Mouse (Mus musculus): Measurements from ENCODE around the gene Runx2. TPM values are rescaled to one million over a fixed set of nuclear protein-coding genes. Genes with fewer than 3 reads are reported as not detected.

The Runx2 gene
- polyA plus RNA-seq, 1 experiment from 2014 or later, result 0.23 TPM

DNA sequence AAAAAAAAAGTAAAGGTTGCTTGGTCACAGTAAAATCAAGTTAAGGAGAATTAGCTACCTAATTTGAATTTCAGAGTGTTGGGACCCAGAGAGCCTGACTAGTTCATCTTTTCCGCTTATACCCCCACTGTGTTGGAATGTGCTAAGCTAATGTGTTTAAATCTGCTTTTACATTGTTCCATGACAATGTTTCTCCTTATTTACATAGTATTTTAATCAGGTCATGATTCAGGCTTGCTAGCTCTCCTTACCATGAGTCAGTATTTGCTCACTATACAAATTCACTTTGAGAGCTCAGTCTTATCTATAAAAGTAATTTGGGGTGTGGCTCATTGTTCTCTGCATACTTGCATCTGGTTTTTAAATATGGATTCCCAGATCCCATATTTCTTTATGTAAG is 47.2 kb downstream of the Runx2 start:
- Histone ChIP-seq H3K9me3 (replicated peaks) (no peaks in the 10 kb centered on the region), H3K27ac (no peak overlapping the region), H3K4me1 (replicated peaks) (no peaks in the 10 kb centered on the region), H3K4me3 (no peak overlapping the region), H3K36me3 (no peaks in the 10 kb centered on the region), H3K4me2 (no peak overlapping the region), H3K9ac (no peak overlapping the region), H3K27me3 (no peaks in the 10 kb centered on the region)
- no peak for ATAC-seq (replicated peaks; ENCODE audit: insufficient number of reproducible peaks, insufficient read depth, low FRiP score, low read depth)
- WGBS, result 84% methylated on average over 1 of the region's 1 CpGs

DNA sequence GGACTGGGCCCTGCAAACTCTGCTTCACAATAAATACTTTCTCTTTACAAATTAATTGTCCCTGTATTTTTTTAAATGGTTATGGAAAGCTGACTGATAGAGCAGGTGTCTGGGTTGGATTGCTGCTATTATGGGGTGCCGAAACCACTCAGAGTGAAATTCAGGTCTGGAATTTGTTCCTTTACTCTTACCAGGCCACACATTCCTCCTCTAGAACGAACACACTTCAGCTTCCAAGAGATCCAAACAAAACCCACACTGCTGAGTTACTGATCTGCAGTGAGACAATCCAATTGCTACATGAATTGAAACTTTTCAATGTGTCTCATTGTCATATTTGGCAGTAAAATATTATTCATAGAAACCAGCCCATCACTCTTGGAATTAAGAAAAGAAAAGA is 47.6 kb downstream of the Runx2 start:
- Histone ChIP-seq H3K9ac (no peak overlapping the region), H3K27me3 (no peaks in the 10 kb centered on the region), H3K27ac (no peak overlapping the region), H3K4me1 (replicated peaks) (no peaks in the 10 kb centered on the region), H3K4me2 (no peak overlapping the region), H3K4me3 (no peak overlapping the region), H3K36me3 (no peaks in the 10 kb centered on the region), H3K9me3 (replicated peaks) (no peaks in the 10 kb centered on the region)
- 54% methylated on average over 2 of the region's 2 CpGs for WGBS
- ATAC-seq (replicated peaks; ENCODE audit: insufficient number of reproducible peaks, insufficient read depth, low FRiP score, low read depth), result no peak

DNA sequence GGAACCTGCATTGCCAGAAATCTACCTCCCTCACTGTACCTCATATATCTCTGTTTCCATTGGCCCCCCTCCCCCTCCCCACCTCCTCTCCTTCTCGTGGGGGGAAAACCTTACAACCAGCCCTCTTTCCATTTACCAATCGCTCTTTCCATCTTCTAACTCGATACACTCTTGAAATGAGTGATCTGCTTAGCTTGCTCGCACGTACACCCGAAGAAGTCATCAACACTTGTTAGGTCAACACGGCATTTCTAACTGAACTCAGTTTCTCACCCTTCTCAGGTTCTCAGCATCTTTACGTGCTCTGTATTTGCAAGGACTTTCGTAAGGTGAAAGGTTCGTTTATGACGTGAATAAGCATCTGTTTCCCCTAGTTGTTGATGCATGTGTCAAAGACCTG is 48.3 kb downstream of the Runx2 start:
- no peak for ATAC-seq (replicated peaks; ENCODE audit: insufficient number of reproducible peaks, insufficient read depth, low FRiP score, low read depth)
- H3K27me3 ChIP-seq, result no peaks in the 10 kb centered on the region
- no peak overlapping the region for H3K4me2 ChIP-seq
- no peaks in the 10 kb centered on the region for H3K4me1 ChIP-seq (replicated peaks)
- no peak overlapping the region for H3K4me3 ChIP-seq
- no peaks in the 10 kb centered on the region for H3K36me3 ChIP-seq
- no peak overlapping the region for H3K9ac ChIP-seq
- WGBS, result 82% methylated on average over 11 of the region's 11 CpGs
- no peak overlapping the region for H3K27ac ChIP-seq
- H3K9me3 ChIP-seq (replicated peaks), result no peaks in the 10 kb centered on the region

DNA sequence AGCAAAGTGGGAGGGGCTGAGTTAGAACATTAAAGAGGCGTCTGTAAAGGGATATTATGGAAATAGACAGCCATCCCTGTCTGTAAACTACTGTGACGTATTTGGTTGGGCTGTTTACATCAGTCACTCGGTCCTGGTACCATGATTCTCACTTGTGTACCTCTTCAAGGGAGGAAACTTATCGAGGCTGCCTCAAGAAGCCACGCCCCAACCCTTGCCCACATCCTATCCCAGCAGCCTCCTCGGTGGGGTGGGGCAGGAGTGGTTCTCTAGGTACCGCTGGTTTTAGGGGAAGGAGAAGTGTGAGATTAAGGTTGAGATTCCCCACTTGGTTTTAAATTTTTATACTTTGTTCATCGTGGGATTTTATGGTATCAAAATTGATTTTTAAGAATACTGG is 69.2 kb downstream of the Runx2 start:
- H3K27me3 ChIP-seq, result peaks cover 6% of the 10 kb centered on the region
- ATAC-seq (replicated peaks; ENCODE audit: insufficient number of reproducible peaks, insufficient read depth, low FRiP score, low read depth), result no peak
- H3K36me3 ChIP-seq, result no peaks in the 10 kb centered on the region
- H3K9me3 ChIP-seq (replicated peaks), result no peaks in the 10 kb centered on the region
- no peak overlapping the region for H3K9ac ChIP-seq
- H3K4me1 ChIP-seq (replicated peaks), result no peaks in the 10 kb centered on the region
- no peak overlapping the region for H3K4me3 ChIP-seq
- WGBS, result 80% methylated on average over 8 of the region's 8 CpGs
- H3K4me2 ChIP-seq, result no peak overlapping the region
- H3K27ac ChIP-seq, result no peak overlapping the region

DNA sequence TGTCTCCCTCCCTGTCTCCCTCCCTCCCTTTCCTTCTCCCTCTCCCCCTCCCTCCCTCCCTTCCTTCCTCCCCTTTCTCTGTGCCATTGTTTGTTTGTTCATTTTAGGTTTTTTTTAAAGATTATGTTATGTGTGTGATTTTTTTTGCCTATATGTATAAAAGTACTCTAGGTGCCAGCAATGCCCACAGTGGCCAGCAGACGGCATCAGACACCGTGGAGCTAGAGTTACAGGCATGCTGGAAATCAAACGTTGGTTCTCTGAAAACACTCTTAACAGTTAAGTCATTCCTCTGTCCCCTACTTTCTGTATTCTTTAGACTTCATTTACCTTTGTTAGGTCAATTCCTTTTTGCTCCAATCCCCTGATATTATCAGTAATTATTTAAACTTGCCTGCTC is 70.8 kb downstream of the Runx2 start:
- H3K27ac ChIP-seq, result no peak overlapping the region
- H3K4me1 ChIP-seq (replicated peaks), result no peaks in the 10 kb centered on the region
- peaks cover 17% of the 10 kb centered on the region for H3K27me3 ChIP-seq
- H3K4me2 ChIP-seq, result no peak overlapping the region
- H3K9me3 ChIP-seq (replicated peaks), result no peaks in the 10 kb centered on the region
- H3K9ac ChIP-seq, result no peak overlapping the region
- ATAC-seq (replicated peaks; ENCODE audit: insufficient number of reproducible peaks, insufficient read depth, low FRiP score, low read depth), result no peak
- no peak overlapping the region for H3K4me3 ChIP-seq
- no peaks in the 10 kb centered on the region for H3K36me3 ChIP-seq
- 55% methylated on average over 3 of the region's 3 CpGs for WGBS

DNA sequence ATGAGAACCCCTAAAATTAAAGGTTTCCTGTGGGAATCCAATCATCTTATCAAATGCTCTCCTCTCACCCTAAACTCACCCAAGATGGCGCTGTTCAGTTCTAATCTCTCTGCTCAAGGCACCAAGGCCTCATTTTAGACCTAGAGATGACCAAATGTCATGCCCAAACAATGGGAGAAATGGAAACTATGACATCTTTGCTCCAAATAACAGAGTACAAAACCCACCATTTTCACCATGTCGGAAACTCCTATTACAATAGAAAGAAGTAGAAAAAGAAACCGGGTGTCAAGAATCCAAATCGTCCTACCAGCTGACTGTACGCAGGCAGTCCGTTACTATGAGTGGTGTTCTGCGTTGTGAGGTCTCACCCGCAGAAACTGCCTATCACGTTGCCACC is 72.4 kb downstream of the Runx2 start:
- Histone ChIP-seq H3K9me3 (replicated peaks) (no peaks in the 10 kb centered on the region), H3K4me3 (no peak overlapping the region), H3K27me3 (peaks cover 32% of the 10 kb centered on the region), H3K27ac (no peak overlapping the region), H3K36me3 (no peaks in the 10 kb centered on the region), H3K9ac (no peak overlapping the region), H3K4me1 (replicated peaks) (peaks cover 10% of the 10 kb centered on the region), H3K4me2 (no peak overlapping the region)
- WGBS, result 82% methylated on average over 9 of the region's 9 CpGs
- ATAC-seq (replicated peaks; ENCODE audit: insufficient number of reproducible peaks, insufficient read depth, low FRiP score, low read depth), result no peak

DNA sequence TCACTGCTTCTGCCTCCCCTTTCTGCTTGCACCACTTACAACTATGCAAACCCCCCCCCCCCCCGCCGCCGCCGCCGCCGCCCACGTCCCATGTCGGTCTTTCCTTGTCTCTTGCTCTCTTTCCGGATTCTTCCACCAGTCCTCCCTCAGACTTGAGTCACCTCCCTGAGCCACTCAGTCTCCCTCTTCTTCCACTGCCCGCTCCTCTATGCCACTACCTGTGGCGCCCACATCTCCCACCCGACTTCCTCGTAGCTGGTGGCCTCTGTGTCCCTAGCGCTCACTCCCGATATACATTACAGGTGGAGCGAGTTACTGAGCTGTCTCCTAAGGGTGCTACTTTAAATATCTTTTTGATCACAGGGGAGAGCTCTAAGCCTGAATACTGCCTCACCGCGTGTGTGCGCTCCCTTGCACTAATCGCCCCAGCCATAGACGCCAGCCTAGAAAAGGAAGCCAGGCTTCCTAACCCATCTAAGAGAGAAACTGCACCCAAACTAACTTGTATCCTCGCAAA is 76.4 kb downstream of the Runx2 start:
- ATAC-seq (replicated peaks; ENCODE audit: insufficient number of reproducible peaks, insufficient read depth, low FRiP score, low read depth), result no peak
- H3K9ac ChIP-seq, result no peak overlapping the region

DNA sequence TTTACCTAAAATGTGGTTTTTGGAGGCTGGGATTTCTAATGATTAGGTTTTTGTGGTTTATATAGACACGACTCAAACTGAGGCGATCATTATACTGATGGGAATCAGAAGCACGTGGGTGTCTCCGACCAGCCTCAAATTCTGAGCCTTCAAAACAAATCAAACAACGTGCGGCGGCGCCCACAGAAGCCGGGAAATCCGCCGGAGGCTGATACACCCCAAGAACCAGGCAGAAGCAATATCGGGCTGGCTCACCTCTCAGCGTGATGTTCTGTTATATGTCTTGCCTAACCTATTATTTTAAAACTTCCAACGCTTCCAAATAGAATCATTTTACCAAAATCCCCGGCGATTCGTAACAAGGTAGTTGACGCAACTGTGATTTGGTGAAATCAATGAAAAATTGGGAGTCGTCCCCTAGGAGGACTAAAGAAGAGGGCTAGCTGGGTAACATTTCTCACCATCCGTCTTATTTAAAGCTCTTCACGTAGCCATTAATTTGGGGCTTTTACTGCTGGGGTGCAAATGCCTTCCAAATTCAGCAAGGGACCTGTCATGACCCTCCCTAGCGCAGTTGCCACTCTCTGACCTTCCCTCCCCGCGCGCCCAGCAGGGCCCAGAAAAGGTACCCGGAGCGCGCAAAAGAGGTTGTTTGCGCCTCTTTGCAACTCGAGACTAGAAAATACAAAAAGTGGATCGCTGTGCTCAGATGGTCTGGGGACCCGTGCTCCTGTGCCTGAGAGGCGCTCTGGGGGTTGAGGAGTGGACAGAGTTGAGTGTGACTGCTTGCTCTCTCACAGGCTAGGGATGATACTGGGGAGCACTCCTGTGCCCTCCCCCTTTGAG is 77.1 kb downstream of the Runx2 start:
- 1% methylated on average over 33 of the region's 33 CpGs for WGBS
- Histone ChIP-seq H3K4me1 (replicated peaks) (peaks cover 37% of the 10 kb centered on the region), H3K27me3 (peaks cover 64% of the 10 kb centered on the region), H3K27ac (no peak overlapping the region), H3K9ac (no peak overlapping the region), H3K9me3 (replicated peaks) (no peaks in the 10 kb centered on the region), H3K4me2 (peak overlapping the region; percentile 55), H3K36me3 (no peaks in the 10 kb centered on the region), H3K4me3 (peak overlapping the region; percentile 34)
- ATAC-seq (replicated peaks; ENCODE audit: insufficient number of reproducible peaks, insufficient read depth, low FRiP score, low read depth), result no peak

More for the DNA sequence above, 76.4 kb downstream of the Runx2 start:
- Histone ChIP-seq H3K4me2 (peak overlapping the region; percentile 55), H3K27me3 (peaks cover 60% of the 10 kb centered on the region), H3K27ac (no peak overlapping the region), H3K4me1 (replicated peaks) (peaks cover 37% of the 10 kb centered on the region), H3K4me3 (peak overlapping the region; percentile 34), H3K36me3 (no peaks in the 10 kb centered on the region), H3K9me3 (replicated peaks) (no peaks in the 10 kb centered on the region)
- 3% methylated on average over 22 of the region's 22 CpGs for WGBS

DNA sequence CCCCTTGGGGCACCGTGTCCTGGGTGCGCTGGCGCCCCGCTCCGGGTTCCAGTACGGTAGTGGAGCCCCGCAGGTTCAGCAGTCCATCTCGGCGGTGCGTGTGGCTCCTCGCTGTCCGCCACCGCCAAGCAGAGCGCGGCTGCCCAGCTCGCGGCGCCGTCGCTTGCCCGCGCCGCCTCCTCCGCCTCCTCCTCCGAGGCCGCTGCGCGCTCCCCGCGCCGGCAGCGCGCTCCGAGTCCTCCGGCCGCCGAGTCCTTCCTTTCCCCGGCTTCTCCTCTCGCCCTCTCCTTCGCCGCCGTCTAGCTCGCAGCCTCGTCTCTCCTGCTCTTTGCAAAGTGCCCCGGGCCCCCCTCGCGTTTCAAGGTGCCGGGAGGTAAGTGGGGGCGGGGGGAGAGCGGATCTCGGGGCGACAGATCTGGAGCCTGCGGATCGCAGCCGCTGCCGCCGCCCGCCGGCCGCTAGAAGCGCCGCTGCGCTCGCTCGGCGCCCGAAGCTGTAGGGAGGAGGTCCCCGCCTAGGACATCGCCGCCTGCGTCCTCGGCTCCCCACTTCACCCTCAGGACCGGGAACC is 78.5 kb downstream of the Runx2 start:
- H3K27ac ChIP-seq, result no peak overlapping the region
- peaks cover 37% of the 10 kb centered on the region for H3K4me1 ChIP-seq (replicated peaks)
- H3K4me3 ChIP-seq, result peak overlapping the region; percentile 72
- no peaks in the 10 kb centered on the region for H3K9me3 ChIP-seq (replicated peaks)
- H3K9ac ChIP-seq, result peak overlapping the region; percentile 61
- under 1% methylated on average over 68 of the region's 73 CpGs for WGBS
- peak overlapping the region; percentile 98 for H3K4me2 ChIP-seq
- no peaks in the 10 kb centered on the region for H3K36me3 ChIP-seq
- peaks cover 73% of the 10 kb centered on the region for H3K27me3 ChIP-seq
- ATAC-seq (replicated peaks; ENCODE audit: insufficient number of reproducible peaks, insufficient read depth, low FRiP score, low read depth), result peak; percentile 79

DNA sequence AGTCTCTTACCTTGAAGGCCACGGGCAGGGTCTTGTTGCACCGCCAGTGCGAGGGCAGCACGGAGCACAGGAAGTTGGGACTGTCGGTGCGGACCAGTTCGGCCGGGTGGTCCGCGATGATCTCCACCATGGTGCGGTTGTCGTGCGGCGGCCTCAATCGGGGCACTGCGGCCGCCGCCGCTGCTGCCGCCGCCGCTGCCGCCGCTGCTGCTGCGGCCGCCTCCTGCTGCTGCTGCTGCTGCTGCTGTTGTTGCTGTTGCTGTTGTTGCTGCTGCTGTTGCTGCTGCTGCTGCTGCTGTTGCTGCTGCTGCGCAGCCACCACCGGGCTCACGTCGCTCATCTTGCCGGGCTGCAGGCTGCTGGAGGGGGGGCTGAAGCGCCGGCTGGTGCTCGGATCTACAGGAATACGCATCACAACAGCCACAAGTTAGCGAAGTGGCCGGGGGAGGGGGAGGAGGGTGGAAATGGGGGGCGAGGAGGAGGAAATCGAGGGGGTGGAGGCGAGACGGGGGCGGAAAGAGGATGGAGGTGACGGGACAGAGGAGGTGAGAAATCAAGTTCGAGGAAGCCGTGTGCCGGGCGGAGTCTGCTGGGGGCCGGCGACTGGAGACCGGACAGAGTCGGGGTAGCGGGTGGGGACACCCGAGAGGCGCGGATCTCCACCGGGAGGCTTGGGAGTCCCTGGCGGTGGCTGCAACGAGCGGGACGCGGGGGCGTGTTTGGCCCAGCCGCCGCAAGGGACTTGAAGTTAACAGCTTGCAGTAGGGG is 79.2 kb downstream of the Runx2 start:
- Histone ChIP-seq H3K36me3 (no peaks in the 10 kb centered on the region), H3K4me1 (replicated peaks) (peaks cover 37% of the 10 kb centered on the region), H3K9me3 (replicated peaks) (no peaks in the 10 kb centered on the region), H3K4me2 (peak overlapping the region; percentile 98), H3K27me3 (peaks cover 68% of the 10 kb centered on the region), H3K4me3 (peak overlapping the region; percentile 72), H3K27ac (no peak overlapping the region), H3K9ac (peak overlapping the region; percentile 61)
- peak; percentile 29 for ATAC-seq (replicated peaks; ENCODE audit: insufficient number of reproducible peaks, insufficient read depth, low FRiP score, low read depth)
- WGBS, result under 1% methylated on average over 63 of the region's 64 CpGs

DNA sequence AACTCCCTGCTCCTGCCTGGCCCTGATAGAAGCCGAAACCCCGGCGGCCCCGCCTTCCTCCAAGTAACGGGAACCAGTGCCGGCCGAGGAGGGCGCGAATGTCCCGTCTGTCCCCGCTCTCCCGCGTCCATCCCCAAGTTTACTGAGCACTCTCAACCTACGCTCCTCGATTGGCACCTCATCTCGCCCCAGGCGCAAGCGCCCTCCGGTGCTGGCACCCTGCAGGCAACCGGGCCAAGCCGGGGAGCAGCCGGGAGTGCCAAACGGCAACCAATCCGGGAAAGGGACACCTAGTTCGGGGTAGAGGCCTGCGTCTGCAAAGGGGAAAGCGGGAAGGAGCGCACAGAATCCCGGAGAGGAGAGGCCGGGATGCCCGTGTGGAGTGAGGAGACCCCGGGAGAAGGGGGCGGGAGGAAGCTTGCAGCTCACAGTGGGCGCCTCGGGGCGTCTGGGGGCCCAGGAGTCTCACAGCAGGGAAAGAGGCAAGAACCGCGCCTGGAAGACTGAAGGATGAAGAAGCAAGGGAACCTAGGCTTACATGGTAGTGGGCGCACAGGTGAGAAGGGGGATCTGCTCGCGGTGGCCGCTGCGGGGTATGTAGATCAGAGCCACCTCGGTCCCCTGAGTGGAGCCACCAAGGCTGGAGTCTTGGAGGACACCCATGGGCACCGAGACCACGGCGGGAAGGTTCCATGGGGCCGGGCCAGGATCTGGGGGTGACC is 79.9 kb downstream of the Runx2 start:
- H3K4me3 ChIP-seq, result peak overlapping the region; percentile 72
- H3K27me3 ChIP-seq, result peaks cover 68% of the 10 kb centered on the region
- peak overlapping the region; percentile 61 for H3K9ac ChIP-seq
- H3K9me3 ChIP-seq (replicated peaks), result no peaks in the 10 kb centered on the region
- H3K4me1 ChIP-seq (replicated peaks), result peaks cover 37% of the 10 kb centered on the region
- no peaks in the 10 kb centered on the region for H3K36me3 ChIP-seq
- peak overlapping the region; percentile 98 for H3K4me2 ChIP-seq
- under 1% methylated on average over 48 of the region's 48 CpGs for WGBS
- no peak; the same call in 1 of the 2 replicates for ATAC-seq (replicated peaks; ENCODE audit: insufficient number of reproducible peaks, insufficient read depth, low FRiP score, low read depth)
- H3K27ac ChIP-seq, result no peak overlapping the region
